Mouse (Mus musculus) liver, postnatal 0 days (tissue): ENCODE data around the gene Tll1. TPM values are rescaled to one million over a fixed set of nuclear protein-coding genes. Genes with fewer than 3 reads are reported as not detected.

Source experiments
- ATAC-seq: fragments of 200-750 bp; cut with Nextera tagmentation; 2 replicates; pipeline ENCODE4 v1.8.0; 2017; ENCODE audit warnings: mild to moderate bottlenecking, moderate library complexity
- DNase-seq: peaks from one replicate; pipeline ENCODE4 v3.0.0-alpha.2; 2016
- H3K27ac ChIP-seq: fragments of 300-500 bp; sonication (generic); 2 replicates; pipeline ENCODE4 v1.5.1; 2014; ENCODE audit warnings: antibody characterized with exemption, moderate library complexity, mild to moderate bottlenecking, low read depth
- H3K27me3 ChIP-seq: fragments of 300-500 bp; sonication (generic); 2 replicates; pipeline ENCODE4 v1.6.1; 2014; ENCODE audit warnings: low read length, control low read depth, mixed read lengths; ENCODE audit not compliant: insufficient read depth
- H3K36me3 ChIP-seq: fragments of 300-500 bp; sonication (generic); replicated peaks from 2 replicates; pipeline ENCODE4 v1.6.1; 2014; ENCODE audit warnings: mild to moderate bottlenecking, control low read depth, low read length, moderate library complexity, mixed read lengths; ENCODE audit not compliant: insufficient read depth
- H3K4me1 ChIP-seq: fragments of 300-500 bp; sonication (generic); 2 replicates; pipeline ENCODE4 v1.6.1; 2014; ENCODE audit warnings: antibody characterized with exemption, mild to moderate bottlenecking, control low read depth; ENCODE audit not compliant: insufficient read depth
- H3K4me2 ChIP-seq: fragments of 300-500 bp; sonication (generic); 2 replicates; pipeline ENCODE4 v1.6.1; 2014; ENCODE audit warnings: low read depth, mild to moderate bottlenecking, low read length, moderate library complexity, mixed read lengths
- H3K4me3 ChIP-seq: fragments of 300-500 bp; sonication (generic); 2 replicates; pipeline ENCODE4 v1.5.1; 2014; ENCODE audit warnings: low read depth, low read length
- H3K9ac ChIP-seq: fragments of 300-500 bp; sonication (generic); replicated peaks from 2 replicates; pipeline ENCODE4 v1.6.1; 2014; ENCODE audit warnings: mild to moderate bottlenecking, moderate library complexity
- H3K9me3 ChIP-seq: fragments of 300-500 bp; sonication (generic); 2 replicates; pipeline ENCODE4 v1.6.1; 2016; ENCODE audit warnings: mild to moderate bottlenecking, control low read depth, low read length, mixed read lengths
- CTCF ChIP-seq: sonication (generic); IDR thresholded peaks from 2 replicates; pipeline ENCODE4 v1.5.1; 2016; ENCODE audit warnings: antibody characterized with exemption, low read depth
- EP300 ChIP-seq: IDR thresholded peaks from 2 replicates; pipeline ENCODE4 v1.6.1; 2016; ENCODE audit warnings: antibody characterized with exemption, low read depth, mild to moderate bottlenecking
- WGBS: fragments of 180-500 bp; shearing (Covaris S2); extraction: QIAGEN DNeasy Blood & Tissue Kit; methylation state at CpG from one replicate; pipeline ENCODE4 v1.1.7; 2014; ENCODE audit not compliant: insufficient replicate concordance; 5-methylcytosine and 5-hydroxymethylcytosine counted together
- polyA plus RNA-seq: library from polyadenylated mRNA; unstranded; fragments of >200 nt; fragmentation: Nextera tagmentation; extraction: Ambion mirVana; gene quantifications from 2 replicates; pipeline ENCODE4 v1.2.1, GENCODE M21; 2015

The Tll1 gene
- polyA plus RNA-seq: 0.02 TPM in 1 of 2 replicates, not detected in the other

DNA sequence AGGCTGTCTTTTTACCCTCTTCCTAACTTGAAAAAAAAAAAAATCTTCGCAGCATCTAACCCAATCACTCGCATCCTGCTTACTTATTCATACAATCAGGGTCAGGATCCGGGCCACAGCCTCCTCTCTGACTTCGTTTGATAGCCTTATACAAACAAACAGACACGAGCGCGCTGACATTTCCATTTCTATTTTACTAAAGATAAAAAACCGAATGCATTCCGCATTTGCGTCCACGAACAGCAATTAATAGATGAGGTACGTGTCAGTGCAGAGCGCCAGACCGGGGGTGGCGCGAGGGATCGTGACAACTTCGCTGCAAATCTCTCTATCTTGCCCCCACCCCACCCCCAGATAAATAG is at the start of gene Tll1:
Gene Tll1, minus strand, starts transcription at position 248 of the 362 bp plus-strand sequence.
- no peak within 1 kb of the TSS for H3K9ac ChIP-seq
- H3K4me2 ChIP-seq: peak within 1 kb of the TSS; percentile 76
- no peak for ATAC-seq
- H3K36me3 ChIP-seq: no peaks in the 10 kb centered on the region
- H3K27me3 ChIP-seq: peaks cover 30% of the 10 kb centered on the region
- H3K27ac ChIP-seq: no peak within 1 kb of the TSS
- TF ChIP-seq CTCF: no peak
- TF ChIP-seq EP300: no peak
- no peaks in the 10 kb centered on the region; the same call in 1 of the 2 replicates for H3K4me1 ChIP-seq
- no peaks in the 10 kb centered on the region for H3K9me3 ChIP-seq
- DNase-seq: no peak
- H3K4me3 ChIP-seq: peak within 1 kb of the TSS; percentile 45
- under 1% methylated on average over 18 of the region's 18 CpGs for WGBS

DNA sequence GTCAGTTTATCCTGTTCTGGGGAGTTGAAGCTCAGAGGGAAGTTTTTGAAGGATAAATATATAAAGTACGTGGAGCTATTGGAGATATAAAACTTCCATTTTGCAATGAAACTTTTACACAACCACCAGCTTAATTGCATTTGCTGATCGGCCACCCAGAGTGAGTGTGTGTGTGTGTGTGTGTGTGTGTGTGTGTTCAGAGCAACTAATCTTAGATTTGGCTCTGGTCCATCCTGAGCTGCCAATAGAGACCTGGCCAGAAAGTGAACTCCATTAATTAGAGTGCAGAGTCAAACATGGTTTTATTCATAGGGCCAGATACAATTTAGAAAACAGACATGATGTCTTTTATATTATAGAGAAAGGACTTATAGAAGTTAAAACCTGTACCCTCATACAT is 32.6 kb upstream of the Tll1 start:
- DNase-seq: no peak
- Histone ChIP-seq H3K27ac (no peak overlapping the region), H3K4me1 (no peaks in the 10 kb centered on the region), H3K9ac (no peak overlapping the region), H3K36me3 (no peaks in the 10 kb centered on the region), H3K27me3 (no peaks in the 10 kb centered on the region), H3K9me3 (no peaks in the 10 kb centered on the region), H3K4me3 (no peak overlapping the region), H3K4me2 (no peak overlapping the region)
- TF ChIP-seq EP300 (no peak), CTCF (no peak)
- ATAC-seq: no peak
- WGBS: 73% methylated on average over 2 of the region's 2 CpGs

DNA sequence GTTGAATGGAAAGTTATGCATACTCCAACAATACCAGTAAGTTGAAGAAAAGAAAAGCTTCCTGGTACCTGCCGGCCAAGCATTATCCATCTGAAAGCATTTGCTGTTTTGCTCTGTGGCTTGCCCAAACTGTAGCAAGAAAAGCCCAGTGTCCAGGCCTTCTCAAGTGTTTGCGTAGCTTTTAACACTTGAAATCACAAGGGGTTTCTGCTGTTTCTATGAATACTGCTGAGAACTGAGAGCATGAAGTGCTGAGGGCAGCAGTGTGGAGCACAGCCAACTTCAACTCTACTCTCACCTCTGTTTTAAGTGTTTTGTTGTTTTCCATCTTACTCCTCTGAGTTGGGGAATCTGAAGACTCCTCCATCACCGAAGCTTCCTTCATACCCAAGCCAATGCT is 15.5 kb upstream of the Tll1 start:
- Histone ChIP-seq H3K9me3 (no peaks in the 10 kb centered on the region), H3K27me3 (no peaks in the 10 kb centered on the region), H3K36me3 (no peaks in the 10 kb centered on the region), H3K27ac (no peak overlapping the region), H3K4me2 (no peak overlapping the region), H3K4me1 (no peaks in the 10 kb centered on the region), H3K9ac (no peak overlapping the region), H3K4me3 (no peak overlapping the region)
- ATAC-seq (no peak), DNase-seq (no peak)
- 81% methylated on average over 3 of the region's 3 CpGs for WGBS
- TF ChIP-seq EP300: no peak
- TF ChIP-seq CTCF: no peak

DNA sequence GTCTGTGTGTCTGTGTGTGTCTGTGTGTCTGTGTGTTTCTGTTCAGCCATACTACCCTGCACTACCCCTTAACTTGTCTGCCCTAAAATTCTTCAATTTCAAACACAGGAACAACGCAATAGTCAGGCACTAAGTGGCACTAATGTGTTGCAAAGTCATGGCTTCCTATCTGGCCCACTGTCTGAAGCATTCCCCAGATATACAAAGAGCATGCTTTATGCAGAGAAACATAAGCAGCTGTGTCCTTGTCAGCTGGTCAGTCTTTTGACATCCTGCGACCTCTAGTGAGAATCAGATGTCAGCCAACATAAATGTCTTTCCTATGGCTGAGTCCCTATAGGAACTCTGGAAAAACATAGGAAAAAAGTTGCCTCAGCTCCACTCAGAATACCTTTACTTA is 11.6 kb upstream of the Tll1 start:
- Histone ChIP-seq H3K4me1 (no peaks in the 10 kb centered on the region), H3K27ac (no peak overlapping the region), H3K9me3 (no peaks in the 10 kb centered on the region), H3K27me3 (no peaks in the 10 kb centered on the region), H3K4me2 (no peak overlapping the region), H3K9ac (no peak overlapping the region), H3K36me3 (no peaks in the 10 kb centered on the region), H3K4me3 (no peak overlapping the region)
- no peak for TF ChIP-seq EP300
- DNase-seq: no peak
- ATAC-seq: no peak
- WGBS: 53% methylated on average over 2 of the region's 2 CpGs

DNA sequence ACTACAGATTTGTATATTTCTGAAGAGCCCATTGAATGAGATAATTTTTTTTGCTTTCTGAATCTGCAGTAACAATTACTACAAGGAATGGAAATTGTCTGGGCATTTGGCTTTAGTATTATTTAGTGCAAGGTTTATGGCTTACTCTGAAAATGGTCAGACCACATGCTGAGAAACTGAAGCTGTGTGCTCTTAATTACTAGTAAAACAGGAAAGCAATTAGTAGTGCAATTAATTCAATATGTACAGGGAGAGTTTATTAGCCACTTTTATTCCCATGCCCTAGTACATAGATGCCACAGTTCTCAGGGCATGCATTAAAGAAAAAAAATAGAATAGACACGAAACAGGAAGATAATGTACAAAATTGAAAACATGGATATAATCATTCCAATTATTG is 10.2 kb upstream of the Tll1 start:
- H3K9me3 ChIP-seq: no peaks in the 10 kb centered on the region
- no peak overlapping the region for H3K4me2 ChIP-seq
- H3K27ac ChIP-seq: no peak overlapping the region
- H3K36me3 ChIP-seq: no peaks in the 10 kb centered on the region
- H3K4me1 ChIP-seq: no peaks in the 10 kb centered on the region
- 66% methylated on average over 1 of the region's 1 CpGs for WGBS
- H3K9ac ChIP-seq: no peak overlapping the region
- no peaks in the 10 kb centered on the region for H3K27me3 ChIP-seq
- TF ChIP-seq EP300 (no peak), CTCF (no peak)
- no peak overlapping the region for H3K4me3 ChIP-seq
- no peak for ATAC-seq
- DNase-seq: no peak

DNA sequence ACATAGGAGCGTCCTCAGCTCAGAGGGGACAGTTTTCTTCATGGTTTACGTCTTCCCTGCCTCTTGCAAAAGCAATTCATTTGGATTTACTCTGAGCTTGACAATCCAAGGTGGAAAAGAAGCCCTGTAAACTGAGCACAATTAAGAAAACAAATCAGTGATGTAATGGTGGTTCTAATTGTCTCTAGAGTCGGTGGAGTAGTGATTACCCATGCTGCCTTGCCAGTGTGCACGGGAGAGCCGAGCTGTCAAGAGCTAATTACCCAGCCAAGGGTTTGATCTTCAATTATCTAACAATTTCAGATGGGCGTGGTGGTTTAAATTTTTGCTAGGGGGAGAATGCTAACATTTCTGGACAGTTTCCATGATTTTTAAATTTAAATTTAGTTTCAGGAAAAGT is 9.3 kb upstream of the Tll1 start:
- Histone ChIP-seq H3K27ac (no peak overlapping the region), H3K4me2 (no peak overlapping the region), H3K4me1 (no peaks in the 10 kb centered on the region), H3K27me3 (no peaks in the 10 kb centered on the region), H3K9me3 (no peaks in the 10 kb centered on the region), H3K4me3 (no peak overlapping the region), H3K9ac (no peak overlapping the region), H3K36me3 (no peaks in the 10 kb centered on the region)
- no peak for ATAC-seq
- DNase-seq: no peak
- TF ChIP-seq EP300: no peak
- TF ChIP-seq CTCF: no peak
- WGBS: 47% methylated on average over 6 of the region's 6 CpGs

DNA sequence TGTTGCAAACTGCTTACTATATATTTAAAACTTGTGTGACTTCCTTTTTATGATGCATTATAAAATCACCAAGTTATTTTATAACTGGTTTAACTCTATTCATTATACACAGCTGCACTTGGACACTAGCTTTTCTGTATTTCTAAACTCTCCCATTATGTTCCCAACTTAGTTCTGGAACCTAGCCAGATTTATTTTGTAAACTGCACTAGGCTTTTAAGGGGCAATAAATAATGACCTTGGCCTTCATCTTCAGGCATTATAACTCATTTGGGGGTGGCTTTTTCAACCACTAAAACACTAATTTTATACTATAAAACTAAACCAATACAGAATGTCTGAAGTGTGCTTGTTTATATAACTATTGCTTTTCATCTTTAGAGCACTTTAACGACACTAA is 8.8 kb upstream of the Tll1 start:
- no peak overlapping the region for H3K4me2 ChIP-seq
- no peak for TF ChIP-seq EP300
- no peak for TF ChIP-seq CTCF
- H3K27me3 ChIP-seq: no peaks in the 10 kb centered on the region
- WGBS: 68% methylated on average over 1 of the region's 1 CpGs
- no peak overlapping the region for H3K9ac ChIP-seq
- ATAC-seq (no peak), DNase-seq (no peak)
- H3K4me1 ChIP-seq: no peaks in the 10 kb centered on the region
- no peaks in the 10 kb centered on the region for H3K36me3 ChIP-seq
- no peaks in the 10 kb centered on the region for H3K9me3 ChIP-seq
- no peak overlapping the region for H3K27ac ChIP-seq
- no peak overlapping the region for H3K4me3 ChIP-seq
